In genomic region chr15:80013256-80014030, GRCm38 (mm10) we compare ENCODE assay signal across 8 mouse cellular contexts. TPM values are rescaled to one million over a fixed set of nuclear protein-coding genes. Genes with fewer than 3 reads are reported as not detected.
DNase-seq lines count a peak whose midpoint lies in the region; ATAC-seq and TF ChIP-seq lines count a peak whose summit lies in the region.

No protein-coding gene starts in this region.

- 2% methylated on average over 27 of the region's 36 CpGs for WGBS in hindbrain, embryonic 11.5 days
- 2% methylated on average over 36 of the region's 36 CpGs for WGBS in limb, embryonic 13.5 days

- DNase-seq in left cerebral cortex, postnatal 36 days (ENCODE audit: low spot score in 2 of 2), result peak; percentile 42
- no peak for DNase-seq in left cerebral cortex, postnatal 4 days
- DNase-seq in hindbrain, embryonic 11.5 days (ENCODE audit: low spot score), result peak; percentile 42
- peak; percentile 25 for DNase-seq in right cerebral cortex, postnatal 4 days
- no peak for DNase-seq in layer of hippocampus, postnatal 10 days (ENCODE audit: low spot score in 2 of 2)
- DNase-seq in urinary bladder, postnatal 14 days (ENCODE audit: low spot score), result no peak

- H3K4me1 ChIP-seq in bone marrow macrophage, adult 2 months (ENCODE audit: control insufficient read depth, insufficient read depth, low read length), result peaks cover 16% of the 10 kb centered on the region
- H3K4me1 ChIP-seq in hindbrain, embryonic 11.5 days (replicated peaks; ENCODE audit: control insufficient read depth, insufficient read depth, low read length), result peaks cover 18% of the 10 kb centered on the region
- H3K4me1 ChIP-seq in limb, embryonic 13.5 days, result peaks cover 35% of the 10 kb centered on the region

- 0 out of 2 replicates have a peak, but pooled peaks have one; percentile 12 for TF ChIP-seq CTCF in bone marrow macrophage, adult 2 months (IDR thresholded peaks at IDR 0.05; ENCODE audit: low read depth, low read length)

- H3K9me3 ChIP-seq in hindbrain, embryonic 11.5 days (ENCODE audit: control insufficient read depth, low read length), result no peaks in the 10 kb centered on the region
- H3K9me3 ChIP-seq in limb, embryonic 13.5 days, result no peaks in the 10 kb centered on the region

- no peak for ATAC-seq in hindbrain, embryonic 11.5 days (ENCODE audit: low FRiP score)
- ATAC-seq in limb, embryonic 13.5 days (ENCODE audit: low FRiP score, low read depth), result no peak

- H3K27me3 ChIP-seq in hindbrain, embryonic 11.5 days (ENCODE audit: control insufficient read depth, insufficient read depth, low read length), result peaks cover 61% of the 10 kb centered on the region
- H3K27me3 ChIP-seq in limb, embryonic 13.5 days, result peaks cover 88% of the 10 kb centered on the region

- H3K4me3 ChIP-seq in bone marrow macrophage, adult 2 months (ENCODE audit: insufficient read depth, low read length), result peak overlapping the region; percentile 61
- peak overlapping the region; percentile 52 for H3K4me3 ChIP-seq in hindbrain, embryonic 11.5 days (ENCODE audit: low read depth, low read length)
- H3K4me3 ChIP-seq in limb, embryonic 13.5 days, result peak overlapping the region; percentile 65

- H3K9ac ChIP-seq in hindbrain, embryonic 11.5 days (ENCODE audit: low read depth, low read length), result 0 out of 2 replicates have a peak overlapping the region, but pooled peaks have one; percentile 33
- peak overlapping the region; percentile 76 for H3K9ac ChIP-seq in limb, embryonic 13.5 days

- intact Hi-C loops in left cerebral cortex, postnatal 36 days (cut with DNase I), result loop anchor here (2.0 to 10.0 kb wide), 4 partner anchors 63 to 249 kb away; partner anchors contain the start of genes Cbx6 and Npcd
- intact Hi-C loops in left cerebral cortex, postnatal 4 days (cut with DNase I), result no loop called here

- TF ChIP-seq POLR2A in bone marrow macrophage, adult 2 months (IDR thresholded peaks at IDR 0.05; ENCODE audit: borderline replicate concordance, low read depth, low read length), result no peak

- no peaks in the 10 kb centered on the region for H3K36me3 ChIP-seq in hindbrain, embryonic 11.5 days (ENCODE audit: control insufficient read depth, insufficient read depth, low read length)
- H3K36me3 ChIP-seq in limb, embryonic 13.5 days, result no peaks in the 10 kb centered on the region

- H3K4me2 ChIP-seq in hindbrain, embryonic 11.5 days (replicated peaks; ENCODE audit: low read depth, low read length), result peak overlapping the region; percentile 98
- peak overlapping the region; percentile 97 for H3K4me2 ChIP-seq in limb, embryonic 13.5 days (replicated peaks)

- 0 out of 2 replicates have a peak overlapping the region, but pooled peaks have one; percentile 3 for H3K27ac ChIP-seq in bone marrow macrophage, adult 2 months (ENCODE audit: insufficient read depth, low read depth, low read length)
- 0 out of 2 replicates have a peak overlapping the region, but pooled peaks have one; percentile 6 for H3K27ac ChIP-seq in hindbrain, embryonic 11.5 days (ENCODE audit: low read depth, low read length)
- H3K27ac ChIP-seq in limb, embryonic 13.5 days, result no peak overlapping the region

RNA-seq across cellular contexts. Expression of gene Pdgfb, which starts 1.3 kb away (rescaled TPM):
- 10 to 100 TPM; 31.3 to 32.4 TPM for total RNA-seq in left cerebral cortex, postnatal 36 days (2021)
- 10 to 100 TPM; 19.2 to 26.6 TPM for total RNA-seq in left cerebral cortex, postnatal 4 days (2021)
- 47.3 and 52.2 TPM in 2 replicates for polyA plus RNA-seq in bone marrow macrophage, adult 2 months (2012; ENCODE audit: insufficient read depth, insufficient read length, missing spikeins)
- 1.9 and 2.2 TPM in 2 replicates for polyA plus RNA-seq in hindbrain, embryonic 11.5 days (2014; fragmentation: Nextera tagmentation; extraction: Ambion mirVana)
- 3.0 and 3.2 TPM in 2 replicates for polyA plus RNA-seq in limb, embryonic 13.5 days (2015; fragmentation: Nextera tagmentation; extraction: Ambion mirVana)
- total RNA-seq in layer of hippocampus, postnatal 10 days (2021), result 10 to 100 TPM; 51.3 to 51.6 TPM

RNA-seq across cellular contexts. Expression of gene Cbx7, which starts 42.5 kb away (rescaled TPM):
- 10 to 100 TPM; 40.5 to 46.5 TPM for total RNA-seq in left cerebral cortex, postnatal 36 days (2021)
- 1 to 10 TPM; 5.6 to 6.8 TPM for total RNA-seq in left cerebral cortex, postnatal 4 days (2021)
- polyA plus RNA-seq in bone marrow macrophage, adult 2 months (2012; ENCODE audit: insufficient read depth, insufficient read length, missing spikeins), result 18.5 and 32.9 TPM in 2 replicates
- polyA plus RNA-seq in hindbrain, embryonic 11.5 days (2014; fragmentation: Nextera tagmentation; extraction: Ambion mirVana), result 1.7 and 2.2 TPM in 2 replicates
- 1.8 and 2.2 TPM in 2 replicates for polyA plus RNA-seq in limb, embryonic 13.5 days (2015; fragmentation: Nextera tagmentation; extraction: Ambion mirVana)
- total RNA-seq in layer of hippocampus, postnatal 10 days (2021), result 1 to 10 TPM; 7.9 to 9.6 TPM

Comparison
In these comparisons a context has a peak if more than half of its experiments do, and no peak if none do; other contexts are left out.
1. DNase-seq: peak in left cerebral cortex, postnatal 36 days (2 of 2), hindbrain, embryonic 11.5 days (single experiment) and right cerebral cortex, postnatal 4 days (single experiment); none in left cerebral cortex, postnatal 4 days (single experiment), layer of hippocampus, postnatal 10 days (0 of 2) and urinary bladder, postnatal 14 days (single experiment).
2. Peak in every context shown above with its lines, with median percentiles within 50 percentile points of each other: H3K4me3 ChIP-seq.